Mouse (Mus musculus) CH12.LX (cell line): Measurements from ENCODE around the gene Syne1. TPM values are rescaled to one million over a fixed set of nuclear protein-coding genes. Genes with fewer than 3 reads are reported as not detected.

Source experiments
- DNase-seq: peaks from one replicate; pipeline ENCODE4 v3.0.0-alpha.2; 2013; ENCODE audit errors: extremely low read depth
- H3K27ac ChIP-seq: 2 replicates; pipeline ENCODE4 v1.5.1; 2012; ENCODE audit warnings: low read depth, mild to moderate bottlenecking, control low read depth, moderate library complexity; ENCODE audit not compliant: insufficient read depth
- H3K27me3 ChIP-seq: replicated peaks from 2 replicates; pipeline ENCODE3; 2012; ENCODE audit warnings: inconsistent platforms
- H3K36me3 ChIP-seq, 2 experiments: replicated peaks in 1 of 2; 2 replicates each; pipeline versions ENCODE3 to v1.6.1; 2012; ENCODE audit warnings: inconsistent platforms in 1 of 2, low read length in 1 of 2, mild to moderate bottlenecking in 1 of 2, mixed read lengths in 1 of 2, moderate library complexity in 1 of 2; ENCODE audit not compliant: control insufficient read depth in 1 of 2, insufficient read depth in 1 of 2
- H3K4me1 ChIP-seq, 2 experiments: 2 replicates each; pipeline ENCODE4 v1.6.1; 2012; ENCODE audit warnings: inconsistent platforms in 1 of 2, moderate library complexity in 1 of 2; ENCODE audit not compliant: insufficient read depth in 2 of 2, control insufficient read depth in 1 of 2
- H3K4me2 ChIP-seq: 2 replicates; pipeline ENCODE4 v1.6.1; 2012; ENCODE audit warnings: low read depth, mild to moderate bottlenecking, control low read depth; ENCODE audit not compliant: poor library complexity, insufficient read depth, severe bottlenecking
- H3K4me3 ChIP-seq, 3 experiments: fragments of 150-350 bp in 1 of 3; sonication (generic) in 1 of 3; replicated peaks in 1 of 3; 2 replicates each; pipeline versions ENCODE3 to v1.5.1; 2011 to 2012; ENCODE audit warnings: low read depth in 2 of 3, low read length in 2 of 3, mild to moderate bottlenecking in 2 of 3, moderate library complexity in 2 of 3, control low read depth in 1 of 3, improper control_type of control experiment in 1 of 3, inconsistent platforms in 1 of 3, mixed read lengths in 1 of 3; ENCODE audit not compliant: poor library complexity in 1 of 3
- H3K79me2 ChIP-seq: replicated peaks from 2 replicates; pipeline ENCODE4 v1.6.1; 2012; ENCODE audit warnings: mild to moderate bottlenecking, moderate library complexity; ENCODE audit not compliant: control insufficient read depth, poor library complexity, insufficient read depth, severe bottlenecking; ENCODE audit errors: extremely low read depth
- H3K9ac ChIP-seq: 2 replicates; pipeline ENCODE4 v1.6.1; 2012; ENCODE audit warnings: low read depth, mild to moderate bottlenecking, control low read depth, moderate library complexity; ENCODE audit not compliant: insufficient read depth
- H3K9me3 ChIP-seq: replicated peaks from 2 replicates; pipeline ENCODE3; 2012; ENCODE audit warnings: low read length, inconsistent platforms, mixed read lengths
- BHLHE40 ChIP-seq: IDR thresholded peaks from 2 replicates; pipeline ENCODE4 v1.6.1; 2011; ENCODE audit warnings: mild to moderate bottlenecking, low read depth, low read length, improper control_type of control experiment
- CHD1 ChIP-seq: IDR thresholded peaks from 2 replicates; pipeline ENCODE4 v1.6.1; 2012; ENCODE audit warnings: low read depth, low read length, improper control_type of control experiment, inconsistent platforms
- ELF1 ChIP-seq: IDR thresholded peaks from 2 replicates; pipeline ENCODE4 v1.6.1; 2014; ENCODE audit warnings: low read depth, mild to moderate bottlenecking, inconsistent platforms, low read length, improper control_type of control experiment
- ETS1 ChIP-seq: conservative IDR thresholded peaks from 2 replicates; pipeline ENCODE4 v1.6.1; 2012; ENCODE audit warnings: low read depth, mild to moderate bottlenecking, inconsistent platforms, low read length, improper control_type of control experiment, moderate library complexity
- GABPA ChIP-seq: IDR thresholded peaks from 2 replicates; pipeline ENCODE4 v1.6.1; 2012; ENCODE audit warnings: low read depth, low read length, improper control_type of control experiment, inconsistent platforms; ENCODE audit not compliant: insufficient replicate concordance
- HCFC1 ChIP-seq: IDR thresholded peaks from 2 replicates; pipeline ENCODE4 v1.6.1; 2012; ENCODE audit warnings: low read depth, mild to moderate bottlenecking, inconsistent platforms, low read length, improper control_type of control experiment
- JUN ChIP-seq: IDR thresholded peaks from 2 replicates; pipeline ENCODE4 v1.6.1; 2011; ENCODE audit warnings: low read depth, mild to moderate bottlenecking, low read length, improper control_type of control experiment, moderate library complexity; ENCODE audit not compliant: insufficient read depth
- KAT2A ChIP-seq: IDR thresholded peaks from 2 replicates; pipeline ENCODE4 v1.6.1; 2012; ENCODE audit warnings: low read length, improper control_type of control experiment, inconsistent platforms; ENCODE audit not compliant: insufficient replicate concordance
- MAFK ChIP-seq: IDR thresholded peaks from 2 replicates; pipeline ENCODE4 v1.6.1; 2011; ENCODE audit warnings: low read length, improper control_type of control experiment; ENCODE audit not compliant: insufficient replicate concordance
- MAX ChIP-seq: IDR thresholded peaks from 2 replicates; pipeline ENCODE4 v1.6.1; 2011; ENCODE audit warnings: low read length, improper control_type of control experiment
- MEF2A ChIP-seq: IDR thresholded peaks from 2 replicates; pipeline ENCODE4 v1.6.1; 2014; ENCODE audit warnings: low read depth, mild to moderate bottlenecking, inconsistent platforms, low read length, improper control_type of control experiment, borderline replicate concordance
- MXI1 ChIP-seq: IDR thresholded peaks from 2 replicates; pipeline ENCODE4 v1.6.1; 2011; ENCODE audit warnings: mild to moderate bottlenecking, low read depth, low read length, improper control_type of control experiment
- MYC ChIP-seq: IDR thresholded peaks from 2 replicates; pipeline ENCODE4 v1.6.1; 2011; ENCODE audit warnings: low read depth, mild to moderate bottlenecking, improper control_type of control experiment, low read length
- NRF1 ChIP-seq: IDR thresholded peaks from 2 replicates; pipeline ENCODE4 v1.6.1; 2014; ENCODE audit warnings: low read depth, mild to moderate bottlenecking, inconsistent platforms, low read length, improper control_type of control experiment, moderate library complexity
- PAX5 ChIP-seq: IDR thresholded peaks from 2 replicates; pipeline ENCODE4 v1.6.1; 2012; ENCODE audit warnings: low read length, inconsistent platforms, mixed read lengths
- RAD21 ChIP-seq: IDR thresholded peaks from 2 replicates; pipeline ENCODE4 v1.6.1; 2011; ENCODE audit warnings: low read depth, mild to moderate bottlenecking, low read length, improper control_type of control experiment, moderate library complexity
- RCOR1 ChIP-seq: conservative IDR thresholded peaks from 2 replicates; pipeline ENCODE4 v1.6.1; 2012; ENCODE audit warnings: low read depth, mild to moderate bottlenecking, inconsistent platforms, low read length, improper control_type of control experiment
- USF1 ChIP-seq: IDR thresholded peaks from 2 replicates; pipeline ENCODE4 v1.6.1; 2014; ENCODE audit warnings: low read depth, mild to moderate bottlenecking, inconsistent platforms, low read length, improper control_type of control experiment
- ZMIZ1 ChIP-seq: IDR thresholded peaks from 2 replicates; pipeline ENCODE4 v1.6.1; 2012; ENCODE audit warnings: low read depth, mild to moderate bottlenecking, inconsistent platforms, low read length, improper control_type of control experiment
- ZNF384 ChIP-seq: IDR thresholded peaks from 2 replicates; pipeline ENCODE4 v1.6.1; 2012; ENCODE audit warnings: low read depth, low read length, improper control_type of control experiment, inconsistent platforms
- dilution Hi-C: fragments of 300-500 bp; cut with MboI; formaldehyde crosslinking; loops from 2 replicates; pipeline ENCODE4 v1.14.3; 2020; ENCODE audit warnings: low sequenced_read_pairs; ENCODE audit not compliant: extremely low pct_unique_long_range_greater_than_20kb, extremely low pct_ligation_motif_present
- in situ Hi-C: fragments of 300-500 bp; cut with MboI; formaldehyde crosslinking; loops from 3 replicates; pipeline ENCODE4 v1.14.3; 2019; ENCODE audit warnings: low sequenced_read_pairs, low pct_ligation_motif_present, low pct_unique_long_range_greater_than_20kb, mixed read lengths
- polyA plus RNA-seq: library from polyadenylated mRNA; unstranded; fragments of >175 nt; gene quantifications from 2 replicates; pipeline ENCODE4 v1.2.1, GENCODE M21; 2012; ENCODE audit warnings: low read depth; ENCODE audit not compliant: insufficient read length
- total RNA-seq, 2 experiments: library from RNA; depleted of rRNA; stranded (reverse); fragments of 300-350 nt in 1 of 2; fragments of >200 nt in 1 of 2; gene quantifications; 2 replicates each; pipeline ENCODE4 v1.2.3; 2012 to 2014

The Syne1 gene
- total and polyA plus RNA-seq, 3 experiments = 3.1 to 7.6 (median 3.6) TPM

DNA sequence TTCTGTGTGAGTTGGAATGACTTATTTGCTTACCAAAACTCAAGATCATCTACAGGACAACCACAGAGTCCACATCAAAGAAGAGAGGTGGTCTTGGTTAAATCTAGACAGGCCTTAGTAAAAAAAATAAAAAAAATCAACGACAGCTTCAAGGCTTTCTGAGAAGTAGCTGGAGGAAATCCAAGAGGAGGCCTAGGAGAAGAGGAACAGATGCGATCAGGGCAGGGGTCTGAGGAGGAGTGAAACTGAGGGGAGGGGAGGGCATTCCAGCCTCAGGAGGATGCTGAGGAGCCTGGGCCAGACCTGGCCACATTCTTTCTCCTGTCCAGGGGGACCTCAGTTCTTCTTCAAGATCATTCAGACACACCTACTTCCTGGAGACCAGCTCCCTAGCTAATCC lies 579.3 kb downstream of the Syne1 start:
- Histone ChIP-seq H3K9me3 (no peaks in the 10 kb centered on the region), H3K36me3 (no peaks in the 10 kb centered on the region), H3K27me3 (no peaks in the 10 kb centered on the region), H3K4me3 (no peak overlapping the region), H3K4me1 (peaks cover under 1 to 6% of the 10 kb centered on the region in 2 experiments; a peak in 3 of 4 replicates), H3K4me2 (no peak overlapping the region), H3K9ac (no peak overlapping the region), H3K79me2 (no peaks in the 10 kb centered on the region), H3K27ac (no peak overlapping the region)
- no peak for DNase-seq
- in situ Hi-C loops (no loop called here), dilution Hi-C loops (no loop called here)
- no peak for TF ChIP-seq ZNF384
- TF ChIP-seq BHLHE40 = no peak
- no peak for TF ChIP-seq MXI1
- no peak for TF ChIP-seq PAX5
- TF ChIP-seq CHD1 = no peak
- no peak for TF ChIP-seq MAFK
- no peak for TF ChIP-seq MAX
- no peak for TF ChIP-seq ETS1
- no peak for TF ChIP-seq KAT2A
- TF ChIP-seq RAD21 = no peak

DNA sequence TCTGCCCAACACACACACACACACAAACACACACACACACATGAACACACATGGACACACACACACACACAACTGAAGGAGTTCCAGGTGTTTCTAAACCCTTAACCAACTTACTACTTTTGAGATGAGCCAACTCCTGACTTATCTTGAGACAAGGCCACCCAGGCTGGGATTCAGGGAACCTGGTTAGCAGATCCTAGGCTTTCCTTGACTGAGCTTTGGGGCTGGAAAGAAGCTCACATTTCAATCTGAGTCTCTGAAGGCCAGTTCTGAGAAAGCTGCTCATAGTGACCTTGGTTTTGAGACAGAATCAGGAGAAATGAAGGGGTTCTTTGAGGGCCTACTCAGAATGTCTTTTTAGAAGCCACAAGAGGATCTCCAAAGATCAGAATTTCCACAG lies 579.7 kb downstream of the Syne1 start:
- no peak for DNase-seq
- Histone ChIP-seq H3K4me2 (no peak overlapping the region), H3K79me2 (no peaks in the 10 kb centered on the region), H3K4me1 (peaks cover 0 to 1% of the 10 kb centered on the region in 2 experiments; a peak in 1 of 4 replicates), H3K9ac (no peak overlapping the region), H3K27ac (no peak overlapping the region), H3K9me3 (no peaks in the 10 kb centered on the region), H3K4me3 (no peak overlapping the region), H3K36me3 (no peaks in the 10 kb centered on the region), H3K27me3 (no peaks in the 10 kb centered on the region)
- in situ Hi-C loops = no loop called here
- dilution Hi-C loops = no loop called here
- no peak for TF ChIP-seq JUN
- TF ChIP-seq MXI1 = no peak
- no peak for TF ChIP-seq ZMIZ1
- TF ChIP-seq ELF1 = no peak
- TF ChIP-seq NRF1 = no peak
- no peak for TF ChIP-seq USF1
- TF ChIP-seq RCOR1 = no peak
- TF ChIP-seq MEF2A = no peak
- no peak for TF ChIP-seq KAT2A
- no peak for TF ChIP-seq BHLHE40
- TF ChIP-seq GABPA = no peak
- no peak for TF ChIP-seq HCFC1
- TF ChIP-seq MYC = no peak
